Mouse (Mus musculus) limb, embryonic 13.5 days (tissue): ENCODE data around the gene Tcp1. TPM values are rescaled to one million over a fixed set of nuclear protein-coding genes. Genes with fewer than 3 reads are reported as not detected.
"Not testable (repeated sequence)": the region's sequence is repeated elsewhere in the genome, so short reads cannot be mapped to it uniquely, and the experiment has no call there.

Experiments
- ATAC-seq: fragments of 200-750 bp; cut with Nextera tagmentation; 2 replicates; pipeline ENCODE4 v1.8.0; 2017; ENCODE audit warnings: low read depth, moderate number of reproducible peaks, moderate TSS enrichment; ENCODE audit not compliant: low FRiP score
- H3K27ac ChIP-seq: fragments of 300-500 bp; sonication (generic); 2 replicates; pipeline ENCODE4 v1.5.1; 2015; ENCODE audit warnings: inconsistent platforms, mild to moderate bottlenecking, moderate library complexity
- H3K27me3 ChIP-seq: fragments of 300-500 bp; sonication (generic); 2 replicates; pipeline ENCODE4 v1.6.1; 2015; ENCODE audit warnings: mild to moderate bottlenecking, inconsistent platforms
- H3K36me3 ChIP-seq: fragments of 300-500 bp; sonication (generic); 2 replicates; pipeline ENCODE4 v1.6.1; 2015; ENCODE audit warnings: inconsistent platforms, mild to moderate bottlenecking, moderate library complexity
- H3K4me1 ChIP-seq: fragments of 300-500 bp; sonication (generic); 2 replicates; pipeline ENCODE4 v1.6.1; 2015; ENCODE audit warnings: inconsistent platforms
- H3K4me2 ChIP-seq: fragments of 300-500 bp; sonication (generic); replicated peaks from 2 replicates; pipeline ENCODE4 v1.6.1; 2015; ENCODE audit warnings: inconsistent platforms, mild to moderate bottlenecking, moderate library complexity
- H3K4me3 ChIP-seq: fragments of 300-500 bp; sonication (generic); 2 replicates; pipeline ENCODE4 v1.5.1; 2015; ENCODE audit warnings: moderate library complexity, mild to moderate bottlenecking, inconsistent platforms
- H3K9ac ChIP-seq: fragments of 300-500 bp; sonication (generic); 2 replicates; pipeline ENCODE4 v1.6.1; 2015; ENCODE audit warnings: mild to moderate bottlenecking, inconsistent platforms
- H3K9me3 ChIP-seq: fragments of 300-500 bp; sonication (generic); 2 replicates; pipeline ENCODE4 v1.6.1; 2016; ENCODE audit warnings: inconsistent platforms
- WGBS: fragments of 180-500 bp; shearing (Covaris S2); methylation state at CpG from one replicate; pipeline ENCODE4 v1.1.7; 2015; 5-methylcytosine and 5-hydroxymethylcytosine counted together
- polyA plus RNA-seq: library from polyadenylated mRNA; unstranded; fragments of >200 nt; fragmentation: Nextera tagmentation; extraction: Ambion mirVana; gene quantifications from 2 replicates; pipeline ENCODE4 v1.2.1, GENCODE M21; 2015

Gene Tcp1
- polyA plus RNA-seq, 1 experiment from 2014 or later = 465 TPM

- no peaks in the 10 kb centered on the region for H3K9me3 ChIP-seq
- WGBS = 82% methylated on average over 5 of the region's 5 CpGs
- H3K4me3 ChIP-seq = no peak overlapping the region
- peaks cover 34% of the 10 kb centered on the region for H3K36me3 ChIP-seq
- no peak overlapping the region for H3K4me2 ChIP-seq
- peaks cover 2% of the 10 kb centered on the region; the same call in 1 of the 2 replicates for H3K4me1 ChIP-seq
- H3K27me3 ChIP-seq = no peaks in the 10 kb centered on the region
- ATAC-seq = no peak
- H3K27ac ChIP-seq = no peak overlapping the region
- H3K9ac ChIP-seq = no peak overlapping the region
These were observed 17.8 kb upstream of the Tcp1 start for GRCm38 (mm10) chr17:12897674-12898073.

GRCm38 (mm10) chr17:12898607-12899006 is 16.9 kb upstream of the Tcp1 start:
- H3K9me3 ChIP-seq, H3K4me2 ChIP-seq, H3K9ac ChIP-seq, H3K4me3 ChIP-seq, H3K27me3 ChIP-seq, ATAC-seq: not testable (repeated sequence)
- Histone ChIP-seq H3K36me3 (peaks cover 34% of the 10 kb centered on the region), H3K4me1 (peaks cover 11% of the 10 kb centered on the region), H3K27ac (peak overlapping the region; percentile 6; the same call in 1 of the 2 replicates)
- 53% methylated on average over 2 of the region's 2 CpGs for WGBS

- no peak overlapping the region for H3K4me2 ChIP-seq
- H3K27ac ChIP-seq = no peak overlapping the region; the same call in 1 of the 2 replicates
- H3K36me3 ChIP-seq = peaks cover 38% of the 10 kb centered on the region
- no peak overlapping the region for H3K9ac ChIP-seq
- peaks cover 12% of the 10 kb centered on the region for H3K4me1 ChIP-seq
- no peak overlapping the region for H3K4me3 ChIP-seq
- H3K9me3 ChIP-seq = no peaks in the 10 kb centered on the region
- ATAC-seq = no peak
- WGBS = 95% methylated on average over 6 of the region's 6 CpGs
- H3K27me3 ChIP-seq = no peaks in the 10 kb centered on the region
These were observed 13.2 kb upstream of the Tcp1 start for GRCm38 (mm10) chr17:12902291-12902690.

- Histone ChIP-seq H3K9me3 (no peaks in the 10 kb centered on the region), H3K27ac (peak overlapping the region; percentile 84), H3K4me3 (no peak overlapping the region), H3K27me3 (no peaks in the 10 kb centered on the region), H3K36me3 (peaks cover 38% of the 10 kb centered on the region), H3K4me1 (peaks cover 12% of the 10 kb centered on the region), H3K4me2 (0 out of 2 replicates have a peak overlapping the region, but pooled peaks have one; percentile 21), H3K9ac (no peak overlapping the region)
- 28% methylated on average over 11 of the region's 12 CpGs for WGBS
- peak; percentile 79; the same call in 1 of the 2 replicates for ATAC-seq
These were observed 11.8 kb upstream of the Tcp1 start for GRCm38 (mm10) chr17:12903372-12904333.

- no peak for ATAC-seq
- Histone ChIP-seq H3K27me3 (no peaks in the 10 kb centered on the region), H3K4me1 (peaks cover 12% of the 10 kb centered on the region), H3K4me3 (no peak overlapping the region), H3K9ac (no peak overlapping the region), H3K4me2 (no peak overlapping the region), H3K27ac (peak overlapping the region; percentile 74), H3K9me3 (no peaks in the 10 kb centered on the region), H3K36me3 (peaks cover 35% of the 10 kb centered on the region)
- WGBS = 61% methylated on average over 1 of the region's 1 CpGs
These were observed 11.2 kb upstream of the Tcp1 start for GRCm38 (mm10) chr17:12904349-12904748.

GRCm38 (mm10) chr17:12905810-12906209 is 9.7 kb upstream of the Tcp1 start:
- Histone ChIP-seq H3K9ac (no peak overlapping the region), H3K4me1 (peaks cover 12% of the 10 kb centered on the region), H3K4me3 (no peak overlapping the region), H3K27me3 (no peaks in the 10 kb centered on the region), H3K27ac (no peak overlapping the region), H3K36me3 (peaks cover 31% of the 10 kb centered on the region), H3K4me2 (no peak overlapping the region), H3K9me3 (no peaks in the 10 kb centered on the region)
- ATAC-seq = no peak
- WGBS = 85% methylated on average over 4 of the region's 4 CpGs

GRCm38 (mm10) chr17:12906436-12906835 is 9.1 kb upstream of the Tcp1 start:
- ATAC-seq = no peak
- WGBS = 92% methylated on average over 9 of the region's 9 CpGs
- Histone ChIP-seq H3K9me3 (no peaks in the 10 kb centered on the region), H3K36me3 (peaks cover 33% of the 10 kb centered on the region), H3K27me3 (no peaks in the 10 kb centered on the region), H3K4me1 (peaks cover 12% of the 10 kb centered on the region), H3K9ac (no peak overlapping the region), H3K4me2 (no peak overlapping the region), H3K4me3 (no peak overlapping the region), H3K27ac (no peak overlapping the region)

GRCm38 (mm10) chr17:12909361-12910280 is 5.9 kb upstream of the Tcp1 start, which contains the start of gene Pnldc1:
Pnldc1 (minus strand) TSS chr17:12910230.
- no peak within 1 kb of the TSS for H3K9ac ChIP-seq
- no peaks in the 10 kb centered on the region for H3K9me3 ChIP-seq
- H3K4me3 ChIP-seq = no peak within 1 kb of the TSS
- H3K36me3 ChIP-seq = peaks cover 51% of the 10 kb centered on the region
- WGBS = 81% methylated on average over 35 of the region's 35 CpGs
- H3K27me3 ChIP-seq = no peaks in the 10 kb centered on the region
- H3K4me2 ChIP-seq = no peak within 1 kb of the TSS
- no peak for ATAC-seq
- no peaks in the 10 kb centered on the region for H3K4me1 ChIP-seq
- H3K27ac ChIP-seq = no peak within 1 kb of the TSS

- peaks cover 7% of the 10 kb centered on the region for H3K4me1 ChIP-seq
- H3K9me3 ChIP-seq = no peaks in the 10 kb centered on the region
- no peak overlapping the region for H3K9ac ChIP-seq
- no peak overlapping the region for H3K4me2 ChIP-seq
- no peak overlapping the region for H3K27ac ChIP-seq
- peaks cover 44% of the 10 kb centered on the region for H3K36me3 ChIP-seq
- ATAC-seq = no peak
- no peaks in the 10 kb centered on the region for H3K27me3 ChIP-seq
- WGBS = 90% methylated on average over 8 of the region's 8 CpGs
- no peak overlapping the region for H3K4me3 ChIP-seq
These were observed 5.1 kb upstream of the Tcp1 start for GRCm38 (mm10) chr17:12910391-12910790.

GRCm38 (mm10) chr17:12915881-12916583 is 531 bp downstream of the Tcp1 start, which contains the start of gene Mrpl18:
Mrpl18 (minus strand) TSS chr17:12916345.
- H3K36me3 ChIP-seq = peaks cover 54% of the 10 kb centered on the region
- H3K9ac ChIP-seq = peak within 1 kb of the TSS; percentile 97
- peak within 1 kb of the TSS; percentile 75 for H3K4me3 ChIP-seq
- WGBS = under 1% methylated on average over 56 of the region's 56 CpGs
- H3K27ac ChIP-seq = peak within 1 kb of the TSS; percentile 91
- H3K4me1 ChIP-seq = peaks cover 15% of the 10 kb centered on the region
- no peaks in the 10 kb centered on the region for H3K27me3 ChIP-seq
- ATAC-seq = peak; percentile 100
- H3K9me3 ChIP-seq = no peaks in the 10 kb centered on the region
- H3K4me2 ChIP-seq = peak within 1 kb of the TSS; percentile 93

- Histone ChIP-seq H3K9ac (peak overlapping the region; percentile 97), H3K4me1 (peaks cover 15% of the 10 kb centered on the region), H3K27me3 (no peaks in the 10 kb centered on the region), H3K9me3 (no peaks in the 10 kb centered on the region), H3K27ac (peak overlapping the region; percentile 91), H3K4me2 (peak overlapping the region; percentile 81), H3K4me3 (peak overlapping the region; percentile 75), H3K36me3 (peaks cover 53% of the 10 kb centered on the region)
- ATAC-seq = peak; percentile 53
- whole genome bisulfite sequencing = under 1% methylated on average over 39 of the region's 40 CpGs
These were observed 1.3 kb downstream of the Tcp1 start for GRCm38 (mm10) chr17:12916588-12917380.
